Mouse (Mus musculus) hindbrain, embryonic 13.5 days (tissue): Measurements from ENCODE around the gene Uaca. TPM values are rescaled to one million over a fixed set of nuclear protein-coding genes. Genes with fewer than 3 reads are reported as not detected.

Experiments used
- ATAC-seq: fragments of 200-750 bp; cut with Nextera tagmentation; 2 replicates; pipeline ENCODE4 v1.8.0; 2017; ENCODE audit warnings: moderate TSS enrichment; ENCODE audit not compliant: low FRiP score
- H3K27ac ChIP-seq: fragments of 300-500 bp; sonication (generic); 2 replicates; pipeline ENCODE4 v1.5.1; 2015; ENCODE audit warnings: inconsistent platforms, mild to moderate bottlenecking, moderate library complexity
- H3K27me3 ChIP-seq: fragments of 300-500 bp; sonication (generic); 2 replicates; pipeline ENCODE4 v1.6.1; 2015; ENCODE audit warnings: mild to moderate bottlenecking, inconsistent platforms
- H3K36me3 ChIP-seq: fragments of 300-500 bp; sonication (generic); 2 replicates; pipeline ENCODE4 v1.6.1; 2015; ENCODE audit warnings: mild to moderate bottlenecking, inconsistent platforms
- H3K4me1 ChIP-seq: fragments of 300-500 bp; sonication (generic); replicated peaks from 2 replicates; pipeline ENCODE4 v1.6.1; 2015; ENCODE audit warnings: inconsistent platforms
- H3K4me2 ChIP-seq: fragments of 300-500 bp; sonication (generic); 2 replicates; pipeline ENCODE4 v1.6.1; 2015; ENCODE audit warnings: inconsistent platforms, mild to moderate bottlenecking, moderate library complexity
- H3K4me3 ChIP-seq: fragments of 300-500 bp; sonication (generic); 2 replicates; pipeline ENCODE4 v1.5.1; 2015; ENCODE audit warnings: mild to moderate bottlenecking, inconsistent platforms
- H3K9ac ChIP-seq: fragments of 300-500 bp; sonication (generic); 2 replicates; pipeline ENCODE4 v1.6.1; 2015; ENCODE audit warnings: mild to moderate bottlenecking, inconsistent platforms
- H3K9me3 ChIP-seq: fragments of 300-500 bp; sonication (generic); 2 replicates; pipeline ENCODE4 v1.6.1; 2016; ENCODE audit warnings: inconsistent platforms
- WGBS: fragments of 180-500 bp; shearing (Covaris S2); methylation state at CpG from one replicate; pipeline ENCODE4 v1.1.7; 2015; 5-methylcytosine and 5-hydroxymethylcytosine counted together
- polyA plus RNA-seq: library from polyadenylated mRNA; unstranded; fragments of >200 nt; fragmentation: Nextera tagmentation; extraction: Ambion mirVana; gene quantifications from 2 replicates; pipeline ENCODE4 v1.2.1, GENCODE M21; 2015

Gene Uaca
- polyA plus RNA-seq, 1 experiment from 2014 or later, result 22.5 TPM

GRCm38 (mm10) chr9:60898291-60899020 lies 104.1 kb downstream of the Uaca start:
- Histone ChIP-seq H3K4me1 (peaks cover 51% of the 10 kb centered on the region), H3K27me3 (peaks cover 38% of the 10 kb centered on the region), H3K27ac (no peak overlapping the region), H3K36me3 (no peaks in the 10 kb centered on the region), H3K4me3 (no peak overlapping the region), H3K4me2 (no peak overlapping the region), H3K9ac (no peak overlapping the region), H3K9me3 (no peaks in the 10 kb centered on the region)
- ATAC-seq, result no peak
- WGBS, result 81% methylated on average over 5 of the region's 5 CpGs

GRCm38 (mm10) chr9:60899201-60899600 lies 104.9 kb downstream of the Uaca start:
- H3K9me3 ChIP-seq, result no peaks in the 10 kb centered on the region
- H3K36me3 ChIP-seq, result no peaks in the 10 kb centered on the region
- H3K9ac ChIP-seq, result no peak overlapping the region
- H3K4me2 ChIP-seq, result no peak overlapping the region
- peaks cover 32% of the 10 kb centered on the region for H3K27me3 ChIP-seq
- H3K4me1 ChIP-seq, result peaks cover 49% of the 10 kb centered on the region
- 49% methylated on average over 4 of the region's 4 CpGs for WGBS
- H3K27ac ChIP-seq, result no peak overlapping the region
- no peak overlapping the region for H3K4me3 ChIP-seq
- ATAC-seq, result no peak

GRCm38 (mm10) chr9:60899797-60900459 lies 105.6 kb downstream of the Uaca start:
- no peak overlapping the region for H3K4me2 ChIP-seq
- no peak overlapping the region for H3K27ac ChIP-seq
- H3K9me3 ChIP-seq, result no peaks in the 10 kb centered on the region
- peaks cover 25% of the 10 kb centered on the region for H3K27me3 ChIP-seq
- H3K36me3 ChIP-seq, result no peaks in the 10 kb centered on the region
- H3K4me3 ChIP-seq, result no peak overlapping the region
- no peak overlapping the region for H3K9ac ChIP-seq
- ATAC-seq, result no peak
- H3K4me1 ChIP-seq, result peaks cover 49% of the 10 kb centered on the region
- 88% methylated on average over 3 of the region's 3 CpGs for WGBS

GRCm38 (mm10) chr9:60912266-60912665 lies 117.9 kb downstream of the Uaca start:
- WGBS, result 86% methylated on average over 1 of the region's 1 CpGs
- Histone ChIP-seq H3K9me3 (no peaks in the 10 kb centered on the region; the same call in 1 of the 2 replicates), H3K27ac (no peak overlapping the region), H3K27me3 (0 out of 2 replicates have a peak, but pooled peaks cover 4% of the 10 kb centered on the region), H3K4me1 (no peaks in the 10 kb centered on the region), H3K9ac (no peak overlapping the region), H3K4me2 (no peak overlapping the region), H3K4me3 (no peak overlapping the region), H3K36me3 (no peaks in the 10 kb centered on the region)
- no peak for ATAC-seq

- Histone ChIP-seq H3K27ac (no peak overlapping the region), H3K9ac (no peak overlapping the region), H3K4me3 (no peak overlapping the region), H3K36me3 (no peaks in the 10 kb centered on the region), H3K4me1 (no peaks in the 10 kb centered on the region), H3K4me2 (no peak overlapping the region), H3K27me3 (0 out of 2 replicates have a peak, but pooled peaks cover 9% of the 10 kb centered on the region), H3K9me3 (no peaks in the 10 kb centered on the region; the same call in 1 of the 2 replicates)
- 85% methylated on average over 3 of the region's 3 CpGs for WGBS
- no peak for ATAC-seq
Measured at GRCm38 (mm10) chr9:60913626-60914025, 119.3 kb downstream of the Uaca start.

GRCm38 (mm10) chr9:60919936-60920672 lies 125.8 kb downstream of the Uaca start:
- Histone ChIP-seq H3K9ac (no peak overlapping the region), H3K4me2 (no peak overlapping the region), H3K27me3 (0 out of 2 replicates have a peak, but pooled peaks cover 19% of the 10 kb centered on the region), H3K36me3 (no peaks in the 10 kb centered on the region), H3K27ac (no peak overlapping the region), H3K4me1 (peaks cover 8% of the 10 kb centered on the region), H3K4me3 (no peak overlapping the region), H3K9me3 (no peaks in the 10 kb centered on the region)
- WGBS, result 55% methylated on average over 8 of the region's 8 CpGs
- no peak for ATAC-seq

GRCm38 (mm10) chr9:60920673-60921062 lies 126.3 kb downstream of the Uaca start:
- ATAC-seq, result no peak
- Histone ChIP-seq H3K36me3 (no peaks in the 10 kb centered on the region), H3K27ac (no peak overlapping the region), H3K9ac (no peak overlapping the region), H3K4me1 (peaks cover 8% of the 10 kb centered on the region), H3K27me3 (0 out of 2 replicates have a peak, but pooled peaks cover 22% of the 10 kb centered on the region), H3K4me2 (no peak overlapping the region), H3K4me3 (no peak overlapping the region), H3K9me3 (no peaks in the 10 kb centered on the region)
- WGBS, result 73% methylated on average over 10 of the region's 10 CpGs

- H3K9me3 ChIP-seq, result no peaks in the 10 kb centered on the region
- H3K27ac ChIP-seq, result no peak overlapping the region
- H3K4me1 ChIP-seq, result peaks cover 9% of the 10 kb centered on the region
- H3K4me2 ChIP-seq, result no peak overlapping the region
- WGBS, result 92% methylated on average over 4 of the region's 4 CpGs
- H3K36me3 ChIP-seq, result no peaks in the 10 kb centered on the region
- no peak overlapping the region for H3K4me3 ChIP-seq
- no peak for ATAC-seq
- no peak overlapping the region for H3K9ac ChIP-seq
- H3K27me3 ChIP-seq, result 0 out of 2 replicates have a peak, but pooled peaks cover 19% of the 10 kb centered on the region
Measured at GRCm38 (mm10) chr9:60921287-60921686, 126.9 kb downstream of the Uaca start.

- no peak overlapping the region for H3K27ac ChIP-seq
- no peaks in the 10 kb centered on the region for H3K9me3 ChIP-seq
- ATAC-seq, result no peak
- 0 out of 2 replicates have a peak, but pooled peaks cover 19% of the 10 kb centered on the region for H3K27me3 ChIP-seq
- H3K4me1 ChIP-seq, result peaks cover 10% of the 10 kb centered on the region
- no peak overlapping the region for H3K4me3 ChIP-seq
- WGBS, result 84% methylated on average over 5 of the region's 5 CpGs
- H3K4me2 ChIP-seq, result no peak overlapping the region
- H3K9ac ChIP-seq, result no peak overlapping the region
- no peaks in the 10 kb centered on the region for H3K36me3 ChIP-seq
Measured at GRCm38 (mm10) chr9:60921831-60922230, 127.5 kb downstream of the Uaca start.

- H3K4me3 ChIP-seq, result no peak overlapping the region
- H3K9me3 ChIP-seq, result no peaks in the 10 kb centered on the region
- no peaks in the 10 kb centered on the region for H3K36me3 ChIP-seq
- 75% methylated on average over 9 of the region's 9 CpGs for WGBS
- H3K27ac ChIP-seq, result no peak overlapping the region
- H3K4me2 ChIP-seq, result no peak overlapping the region
- H3K4me1 ChIP-seq, result peaks cover 6% of the 10 kb centered on the region; the same call in 1 of the 2 replicates
- 0 out of 2 replicates have a peak, but pooled peaks cover 7% of the 10 kb centered on the region for H3K27me3 ChIP-seq
- ATAC-seq, result no peak
- H3K9ac ChIP-seq, result no peak overlapping the region; the same call in 1 of the 2 replicates
Measured at GRCm38 (mm10) chr9:60926301-60926700, 132.0 kb downstream of the Uaca start.

- peaks cover 6% of the 10 kb centered on the region; the same call in 1 of the 2 replicates for H3K4me1 ChIP-seq
- H3K4me3 ChIP-seq, result no peak overlapping the region
- H3K4me2 ChIP-seq, result no peak overlapping the region
- no peaks in the 10 kb centered on the region for H3K9me3 ChIP-seq
- WGBS, result 72% methylated on average over 4 of the region's 4 CpGs
- ATAC-seq, result no peak
- H3K36me3 ChIP-seq, result no peaks in the 10 kb centered on the region
- no peak overlapping the region for H3K27ac ChIP-seq
- H3K27me3 ChIP-seq, result 0 out of 2 replicates have a peak, but pooled peaks cover 5% of the 10 kb centered on the region
- H3K9ac ChIP-seq, result no peak overlapping the region
Measured at GRCm38 (mm10) chr9:60929290-60929983, 135.1 kb downstream of the Uaca start.
